Mouse (Mus musculus) mature B cell (primary cell): ENCODE data around the gene Gm10718.
"Not testable (repeated sequence)": the region's sequence is repeated elsewhere in the genome, so short reads cannot be mapped to it uniquely, and the experiment has no call there.

Experiments used
- in situ Hi-C: fragments of 300-500 bp; cut with MboI; formaldehyde crosslinking; loops from 2 replicates; pipeline ENCODE4 v1.14.3; 2019

The Gm10718 gene

DNA sequence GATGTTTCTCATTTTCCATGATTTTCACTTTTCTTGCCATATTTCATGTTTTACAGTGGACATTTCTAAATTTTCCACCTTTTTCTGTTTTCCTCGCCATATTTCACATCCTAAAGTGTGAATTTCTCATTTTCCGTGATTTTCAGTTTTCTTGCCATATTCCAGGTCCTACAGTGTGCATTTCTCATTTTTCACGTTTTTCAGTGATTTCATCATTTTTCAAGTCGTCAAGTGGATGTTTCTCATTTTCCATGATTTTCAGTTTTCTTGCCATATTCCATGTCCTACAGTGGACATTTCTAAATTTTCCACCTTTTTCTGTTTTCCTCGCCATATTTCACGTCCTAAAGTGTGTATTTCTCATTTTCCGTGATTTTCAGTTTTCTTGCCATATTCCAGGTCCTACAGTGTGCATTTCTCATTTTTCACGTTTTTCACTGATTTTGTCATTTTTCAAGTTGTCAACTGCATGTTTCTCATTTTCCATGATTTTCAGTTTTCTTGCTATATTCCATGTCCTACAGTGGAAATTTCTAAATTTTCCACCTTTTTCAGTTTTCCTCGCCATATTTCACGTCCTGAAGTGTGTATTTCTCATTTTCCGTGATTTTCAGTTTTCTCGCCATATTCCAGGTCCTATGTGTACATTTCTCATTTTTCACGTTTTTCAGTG lies at the start of gene Gm10718:
Gene Gm10718, plus strand, starts transcription at position 236 of the 673 bp plus-strand sequence.
- in situ Hi-C loops = not testable (repeated sequence)

GRCm38 (mm10) chr9:3000445-3000972 lies 22.8 kb upstream of the Gm10718 start, which contains the start of gene Gm10722:
Gene Gm10722, plus strand, starts transcription at chr9:3000922.
- in situ Hi-C loops = not testable (repeated sequence)

GRCm38 (mm10) chr9:3001006-3001405 lies 22.3 kb upstream of the Gm10718 start:
- in situ Hi-C loops = not testable (repeated sequence)

DNA sequence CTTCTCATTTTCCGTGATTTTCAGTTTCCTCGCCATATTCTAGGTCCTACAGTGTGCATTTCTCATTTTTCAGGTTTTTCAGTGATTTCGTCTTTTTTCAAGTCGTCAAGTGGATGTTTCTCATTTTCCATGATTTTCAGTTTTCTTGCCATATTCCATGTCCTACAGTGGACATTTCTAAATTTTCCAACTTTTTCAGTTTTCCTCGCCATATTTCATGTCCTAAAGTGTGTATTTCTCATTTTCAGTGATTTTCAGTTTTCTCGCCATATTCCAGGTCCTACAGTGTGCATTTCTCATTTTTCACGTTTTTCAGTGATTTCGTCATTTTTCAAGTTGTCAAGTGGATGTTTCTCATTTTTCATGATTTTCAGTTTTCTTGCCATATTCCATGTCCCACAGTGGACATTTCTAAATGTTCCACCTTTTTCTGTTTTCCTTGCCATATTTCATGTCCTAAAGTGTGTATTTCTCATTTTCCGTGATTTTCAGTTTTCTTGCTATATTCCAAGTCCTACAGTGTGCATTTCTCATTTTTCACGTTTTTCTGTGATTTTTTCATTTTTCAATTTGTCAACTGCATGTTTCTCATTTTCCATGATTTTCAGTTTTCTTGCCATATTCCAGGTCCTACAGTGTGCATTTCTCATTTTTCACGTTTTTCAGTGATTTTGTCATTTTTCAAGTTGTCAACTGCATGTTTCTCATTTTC lies 21.2 kb upstream of the Gm10718 start:
- in situ Hi-C loops = not testable (repeated sequence)

- in situ Hi-C loops = not testable (repeated sequence)
Observed at GRCm38 (mm10) chr9:3002794-3003396, 20.5 kb upstream of the Gm10718 start, which contains the start of gene Gm11168. Gene Gm11168, plus strand, starts transcription at chr9:3003346.

DNA sequence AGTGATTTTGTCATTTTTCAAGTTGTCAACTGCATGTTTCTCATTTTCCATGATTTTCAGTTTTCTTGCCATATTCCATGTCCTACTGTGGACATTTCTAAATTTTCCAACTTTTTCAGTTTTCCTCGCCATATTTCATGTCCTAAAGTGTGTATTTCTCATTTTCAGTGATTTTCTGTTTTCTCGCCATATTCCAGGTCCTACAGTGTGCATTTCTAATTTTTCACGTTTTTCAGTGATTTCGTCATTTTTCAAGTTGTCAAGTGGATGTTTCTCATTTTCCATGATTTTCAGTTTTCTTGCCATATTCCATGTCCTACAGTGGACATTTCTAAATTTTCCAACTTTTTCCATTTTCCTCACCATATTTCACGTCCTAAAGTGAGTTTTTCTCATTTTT lies 17.2 kb upstream of the Gm10718 start:
- in situ Hi-C loops = not testable (repeated sequence)

- in situ Hi-C loops = not testable (repeated sequence)
Observed at GRCm38 (mm10) chr9:3006636-3007035, 16.7 kb upstream of the Gm10718 start.

GRCm38 (mm10) chr9:3007272-3007671 lies 16.1 kb upstream of the Gm10718 start:
- in situ Hi-C loops = not testable (repeated sequence)

GRCm38 (mm10) chr9:3009331-3009730 lies 14.0 kb upstream of the Gm10718 start:
- in situ Hi-C loops = not testable (repeated sequence)

DNA sequence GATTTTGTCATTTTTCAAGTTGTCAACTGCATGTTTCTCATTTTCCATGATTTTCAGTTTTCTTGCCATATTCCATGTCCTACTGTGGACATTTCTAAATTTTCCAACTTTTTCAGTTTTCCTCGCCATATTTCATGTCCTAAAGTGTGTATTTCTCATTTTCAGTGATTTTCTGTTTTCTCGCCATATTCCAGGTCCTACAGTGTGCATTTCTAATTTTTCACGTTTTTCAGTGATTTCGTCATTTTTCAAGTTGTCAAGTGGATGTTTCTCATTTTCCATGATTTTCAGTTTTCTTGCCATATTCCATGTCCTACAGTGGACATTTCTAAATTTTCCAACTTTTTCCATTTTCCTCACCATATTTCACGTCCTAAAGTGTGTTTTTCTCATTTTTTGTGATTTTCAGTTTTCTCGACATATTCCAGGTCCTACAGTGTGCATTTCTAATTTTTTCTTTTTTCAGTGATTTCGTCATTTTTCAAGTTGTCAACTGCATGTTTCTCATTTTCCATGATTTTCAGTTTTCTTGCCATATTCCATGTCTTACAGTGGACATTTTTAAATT lies 11.2 kb upstream of the Gm10718 start:
- in situ Hi-C loops = not testable (repeated sequence)

DNA sequence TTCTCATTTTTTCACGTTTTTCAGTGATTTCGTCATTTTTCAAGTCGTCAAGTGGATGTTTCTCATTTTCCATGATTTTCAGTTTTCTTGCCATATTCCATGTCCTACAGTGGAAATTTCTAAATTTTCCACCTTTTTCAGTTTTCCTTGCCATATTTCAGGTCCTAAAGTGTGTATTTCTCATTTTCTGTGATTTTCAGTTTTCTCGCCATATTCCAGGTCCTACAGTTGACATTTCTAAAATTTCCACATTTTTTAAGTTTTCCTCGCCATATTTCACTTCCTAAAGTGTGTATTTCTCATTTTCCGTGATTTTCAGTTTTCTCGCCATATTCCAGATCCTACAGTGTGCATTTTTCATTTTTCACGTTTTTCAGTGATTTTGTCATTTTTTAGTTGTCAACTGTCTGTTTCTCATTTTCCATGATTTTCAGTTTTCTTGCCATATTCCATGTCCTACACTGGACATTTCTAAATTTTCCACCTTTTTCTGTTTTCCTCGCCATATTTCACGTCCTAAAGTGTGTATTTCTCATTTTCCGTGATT lies 10.5 kb upstream of the Gm10718 start, which contains the start of gene Gm10721:
Gene Gm10721, plus strand, starts transcription at position 408 of the 547 bp plus-strand sequence.
- in situ Hi-C loops = not testable (repeated sequence)

DNA sequence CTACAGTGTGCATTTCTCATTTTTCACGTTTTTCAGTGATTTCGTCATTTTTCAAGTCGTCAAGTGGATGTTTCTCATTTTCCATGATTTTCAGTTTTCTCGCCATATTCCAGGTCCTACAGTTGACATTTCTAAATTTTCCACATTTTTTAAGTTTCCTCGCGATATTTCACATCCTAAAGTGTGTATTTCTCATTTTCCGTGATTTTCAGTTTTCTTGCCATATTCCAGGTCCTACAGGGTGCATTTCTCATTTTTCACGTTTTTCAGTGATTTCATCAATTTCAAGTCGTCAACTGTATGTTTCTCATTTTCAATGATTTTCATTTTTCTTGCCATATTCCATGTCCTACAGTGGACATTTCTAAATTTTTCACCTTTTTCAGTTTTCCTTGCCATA lies 8.0 kb upstream of the Gm10718 start, which contains the start of gene Gm10720:
Gene Gm10720, plus strand, starts transcription at position 301 of the 400 bp plus-strand sequence.
- in situ Hi-C loops = not testable (repeated sequence)

DNA sequence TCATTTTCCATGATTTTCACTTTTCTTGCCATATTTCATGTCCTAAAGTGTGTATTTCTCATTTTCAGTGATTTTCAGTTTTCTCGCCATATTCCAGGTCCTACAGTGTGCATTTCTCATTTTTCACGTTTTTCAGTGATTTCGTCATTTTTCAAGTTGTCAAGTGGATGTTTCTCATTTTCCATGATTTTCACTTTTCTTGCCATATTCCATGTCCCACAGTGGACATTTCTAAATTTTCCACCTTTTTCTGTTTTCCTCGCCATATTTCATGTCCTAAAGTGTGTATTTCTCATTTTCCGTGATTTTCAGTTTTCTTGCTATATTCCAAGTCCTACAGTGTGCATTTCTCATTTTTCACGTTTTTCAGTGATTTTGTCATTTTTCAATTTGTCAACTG lies 7.5 kb upstream of the Gm10718 start:
- in situ Hi-C loops = not testable (repeated sequence)

DNA sequence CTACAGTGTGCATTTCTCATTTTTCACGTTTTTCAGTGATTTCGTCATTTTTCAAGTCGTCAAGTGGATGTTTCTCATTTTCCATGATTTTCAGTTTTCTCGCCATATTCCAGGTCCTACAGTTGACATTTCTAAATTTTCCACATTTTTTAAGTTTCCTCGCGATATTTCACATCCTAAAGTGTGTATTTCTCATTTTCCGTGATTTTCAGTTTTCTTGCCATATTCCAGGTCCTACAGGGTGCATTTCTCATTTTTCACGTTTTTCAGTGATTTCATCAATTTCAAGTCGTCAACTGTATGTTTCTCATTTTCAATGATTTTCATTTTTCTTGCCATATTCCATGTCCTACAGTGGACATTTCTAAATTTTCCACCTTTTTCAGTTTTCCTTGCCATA lies 6.2 kb upstream of the Gm10718 start, which contains the start of gene Gm10719:
Gene Gm10719, plus strand, starts transcription at position 301 of the 400 bp plus-strand sequence.
- in situ Hi-C loops = not testable (repeated sequence)

- in situ Hi-C loops = not testable (repeated sequence)
Observed at GRCm38 (mm10) chr9:3018944-3019343, 4.4 kb upstream of the Gm10718 start.

DNA sequence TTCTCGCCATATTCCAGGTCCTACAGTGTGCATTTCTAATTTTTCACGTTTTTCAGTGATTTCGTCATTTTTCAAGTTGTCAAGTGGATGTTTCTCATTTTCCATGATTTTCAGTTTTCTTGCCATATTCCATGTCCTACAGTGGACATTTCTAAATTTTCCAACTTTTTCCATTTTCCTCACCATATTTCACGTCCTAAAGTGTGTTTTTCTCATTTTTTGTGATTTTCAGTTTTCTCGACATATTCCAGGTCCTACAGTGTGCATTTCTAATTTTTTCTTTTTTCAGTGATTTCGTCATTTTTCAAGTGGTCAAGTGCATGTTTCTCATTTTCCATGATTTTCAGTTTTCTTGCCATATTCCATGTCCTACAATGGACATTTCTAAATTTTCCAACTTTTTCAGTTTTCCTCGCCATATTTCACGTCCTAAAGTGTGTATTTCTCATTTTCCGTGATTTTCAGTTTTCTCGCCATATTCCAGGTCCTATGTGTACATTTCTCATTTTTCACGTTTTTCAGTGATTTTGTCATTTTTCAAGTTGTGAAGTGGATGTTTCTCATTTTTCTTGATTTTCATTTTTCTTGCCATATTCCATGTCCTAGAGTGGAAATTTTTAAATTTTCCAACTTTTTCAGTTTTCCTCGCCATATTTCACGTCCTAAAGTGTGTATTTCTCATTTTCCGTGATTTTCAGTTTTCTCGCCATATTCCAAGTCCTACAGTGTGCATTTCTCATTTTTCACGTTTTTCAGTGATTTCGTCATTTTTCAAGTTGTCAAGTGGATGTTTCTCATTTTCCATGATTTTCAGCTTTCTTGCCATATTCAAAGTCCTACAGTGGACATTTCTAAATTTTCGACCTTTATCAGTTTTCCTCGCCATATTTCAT lies 3.3 kb upstream of the Gm10718 start:
- in situ Hi-C loops = not testable (repeated sequence)

GRCm38 (mm10) chr9:3022316-3023008 lies 885 bp upstream of the Gm10718 start:
- in situ Hi-C loops = not testable (repeated sequence)

- in situ Hi-C loops = not testable (repeated sequence)
Observed at GRCm38 (mm10) chr9:3023985-3024648, 770 bp downstream of the Gm10718 start.

DNA sequence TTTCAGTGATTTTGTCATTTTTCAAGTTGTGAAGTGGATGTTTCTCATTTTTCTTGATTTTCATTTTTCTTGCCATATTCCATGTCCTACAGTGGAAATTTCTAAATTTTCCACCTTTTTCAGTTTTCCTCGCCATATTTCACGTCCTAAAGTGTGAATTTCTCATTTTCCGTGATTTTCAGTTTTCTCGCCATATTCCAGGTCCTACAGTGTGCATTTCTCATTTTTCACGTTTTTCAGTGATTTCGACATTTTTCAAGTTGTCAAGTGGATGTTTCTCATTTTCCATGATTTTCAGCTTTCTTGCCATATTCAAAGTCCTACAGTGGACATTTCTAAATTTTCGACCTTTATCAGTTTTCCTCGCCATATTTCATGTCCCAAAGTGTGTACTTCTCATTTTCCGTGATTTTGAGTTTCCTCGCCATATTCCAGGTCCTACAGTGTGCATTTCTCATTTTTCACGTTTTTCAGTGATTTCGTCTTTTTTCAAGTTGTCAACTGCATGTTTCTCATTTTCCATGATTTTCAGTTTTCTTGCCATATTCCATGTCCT lies 1.6 kb downstream of the Gm10718 start, which contains the start of gene Gm10717:
Gene Gm10717, plus strand, starts transcription at position 506 of the 556 bp plus-strand sequence.
- in situ Hi-C loops = not testable (repeated sequence)
